Mouse (Mus musculus): ENCODE data around the gene Slk. TPM values are rescaled to one million over a fixed set of nuclear protein-coding genes. Genes with fewer than 3 reads are reported as not detected.

Slk gene
- polyA plus RNA-seq, 1 experiment = 16.3 TPM

DNA sequence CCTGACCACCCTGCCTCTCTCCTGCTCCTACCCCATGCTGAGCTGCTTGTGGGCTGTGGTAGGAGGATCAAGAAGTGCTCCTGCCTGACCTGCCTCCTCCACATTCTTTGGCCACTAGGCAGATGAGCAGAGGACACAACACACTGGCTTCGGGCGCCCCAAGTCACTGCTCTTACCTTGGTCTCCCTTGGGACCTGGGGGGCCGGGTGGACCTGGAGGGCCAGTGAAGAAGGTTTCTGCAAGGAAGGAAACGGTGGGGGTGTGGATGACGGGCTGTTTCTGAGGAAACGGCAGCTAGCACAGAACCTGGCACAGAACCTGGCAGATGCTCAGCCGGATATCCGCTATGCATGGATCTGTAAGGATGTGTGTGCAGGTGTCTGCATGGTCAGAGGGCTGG, 73.7 kb downstream of the Slk start:
- Histone ChIP-seq H3K27ac (replicated peaks; ENCODE audit: low read depth, low read length) (no peak overlapping the region), H3K4me3 (ENCODE audit: insufficient read depth, low read depth, low read length) (no peak overlapping the region), H3K4me1 (ENCODE audit: control insufficient read depth, insufficient read depth, insufficient read length, low read length) (no peaks in the 10 kb centered on the region)

DNA sequence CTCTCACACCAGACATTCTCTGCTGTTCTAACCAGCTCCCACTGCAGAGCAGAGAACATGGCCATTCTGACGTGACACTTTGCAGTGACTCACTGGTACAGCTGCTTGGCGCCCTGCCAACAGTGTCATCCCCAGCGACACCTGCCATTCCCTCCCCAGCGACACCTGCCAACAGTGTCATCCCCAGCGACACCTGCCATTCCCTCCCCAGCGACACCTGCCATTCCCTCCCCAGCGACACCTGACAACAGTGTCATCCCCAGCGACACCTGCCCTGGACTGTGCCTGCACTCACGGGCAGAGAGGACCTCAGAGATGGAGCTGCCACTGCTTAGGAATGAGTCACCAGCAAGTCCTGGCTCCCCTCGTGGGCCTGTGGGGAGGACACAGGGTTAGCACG, 75.4 kb downstream of the Slk start:
- Histone ChIP-seq H3K27ac (replicated peaks; ENCODE audit: low read depth, low read length) (no peak overlapping the region), H3K4me3 (ENCODE audit: insufficient read depth, low read depth, low read length) (no peak overlapping the region), H3K4me1 (ENCODE audit: control insufficient read depth, insufficient read depth, insufficient read length, low read length) (no peaks in the 10 kb centered on the region)

DNA sequence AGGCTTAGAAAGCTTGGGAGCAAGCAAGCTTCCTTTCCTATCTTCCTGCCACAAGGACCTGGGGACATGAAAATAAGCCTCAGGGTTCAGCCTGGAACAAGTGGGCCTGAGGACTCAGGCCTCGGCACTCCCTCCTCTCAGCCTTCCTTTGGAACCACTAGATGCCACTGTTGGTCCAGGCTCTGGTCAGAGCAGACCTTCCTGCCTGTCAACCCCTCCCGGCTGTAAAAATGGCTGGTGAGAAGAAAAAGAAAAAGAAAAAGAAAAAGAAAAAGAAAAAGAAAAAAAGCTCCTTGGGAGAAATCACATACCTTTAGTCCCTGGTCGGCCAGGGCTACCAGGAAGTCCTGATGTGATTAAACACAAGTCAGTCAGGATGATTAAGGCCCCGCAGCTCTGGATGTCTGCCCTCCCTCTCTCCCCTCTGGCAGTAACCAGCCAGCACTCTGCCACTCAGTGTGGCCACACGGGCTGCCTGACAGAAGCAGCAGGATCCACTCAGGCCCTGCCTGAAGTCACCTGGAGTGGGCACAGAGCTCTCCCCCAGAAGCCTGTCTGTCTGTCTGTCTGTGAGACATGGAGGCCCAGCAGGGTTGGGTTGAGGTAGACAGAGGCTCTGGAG, 79.5 kb downstream of the Slk start:
- Histone ChIP-seq H3K27ac (replicated peaks; ENCODE audit: low read depth, low read length) (no peak overlapping the region), H3K4me3 (ENCODE audit: insufficient read depth, low read depth, low read length) (no peak overlapping the region), H3K4me1 (ENCODE audit: control insufficient read depth, insufficient read depth, insufficient read length, low read length) (peaks cover 6% of the 10 kb centered on the region)

DNA sequence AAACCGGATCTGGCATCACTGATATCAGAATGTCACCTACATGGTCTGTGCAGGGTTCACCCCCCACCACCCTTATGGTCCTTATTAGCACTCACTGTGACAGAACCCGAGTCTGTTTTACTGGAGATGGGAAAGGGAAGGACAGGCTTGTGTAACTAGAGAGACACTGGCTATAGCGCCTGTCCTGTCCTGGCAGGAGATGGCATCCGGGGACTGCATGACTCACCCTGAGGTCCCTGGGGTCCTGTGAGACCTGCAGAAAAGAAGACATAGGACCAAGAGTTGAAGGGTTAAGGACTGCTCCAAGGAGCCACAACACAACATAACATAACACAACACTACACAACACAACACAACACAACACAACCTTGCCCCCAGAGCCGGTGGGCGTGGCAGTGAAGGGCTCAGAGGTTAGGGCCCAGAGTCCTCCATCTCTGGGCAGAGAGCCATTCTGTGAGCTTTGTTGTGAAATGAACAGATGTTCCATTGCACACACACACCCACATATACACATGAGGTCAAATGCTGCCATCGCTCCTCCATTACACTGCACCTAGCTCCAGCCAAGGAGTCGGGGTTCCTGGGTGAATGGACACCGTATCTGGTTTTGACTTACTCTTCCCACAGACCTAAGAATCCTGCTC, 80.4 kb downstream of the Slk start:
- Histone ChIP-seq H3K4me3 (ENCODE audit: insufficient read depth, low read depth, low read length) (no peak overlapping the region), H3K27ac (replicated peaks; ENCODE audit: low read depth, low read length) (no peak overlapping the region), H3K4me1 (ENCODE audit: control insufficient read depth, insufficient read depth, insufficient read length, low read length) (peaks cover 6% of the 10 kb centered on the region)

DNA sequence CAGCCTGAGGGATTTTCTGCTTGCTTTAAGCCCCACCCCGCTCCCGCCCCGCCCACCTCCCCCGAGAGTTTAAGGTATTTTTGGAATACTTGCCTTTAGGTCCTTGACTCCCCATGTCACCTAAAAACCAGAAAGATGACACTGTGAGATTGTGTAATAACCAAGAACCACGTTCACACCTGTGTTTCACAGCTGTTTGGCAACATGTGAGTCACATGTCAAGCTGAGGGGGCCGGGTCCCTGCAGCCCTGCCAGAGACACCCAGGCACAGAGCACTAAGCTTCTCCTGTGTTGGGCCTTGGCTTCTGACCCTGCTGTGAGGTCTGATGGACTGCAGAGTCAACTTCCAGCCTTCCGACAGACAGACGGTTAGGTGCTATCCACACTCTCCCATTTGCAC, 88.1 kb downstream of the Slk start:
- Histone ChIP-seq H3K4me1 (ENCODE audit: control insufficient read depth, insufficient read depth, insufficient read length, low read length) (0 out of 2 replicates have a peak, but pooled peaks cover 2% of the 10 kb centered on the region), H3K4me3 (ENCODE audit: insufficient read depth, low read depth, low read length) (no peak overlapping the region), H3K27ac (replicated peaks; ENCODE audit: low read depth, low read length) (no peak overlapping the region)

DNA sequence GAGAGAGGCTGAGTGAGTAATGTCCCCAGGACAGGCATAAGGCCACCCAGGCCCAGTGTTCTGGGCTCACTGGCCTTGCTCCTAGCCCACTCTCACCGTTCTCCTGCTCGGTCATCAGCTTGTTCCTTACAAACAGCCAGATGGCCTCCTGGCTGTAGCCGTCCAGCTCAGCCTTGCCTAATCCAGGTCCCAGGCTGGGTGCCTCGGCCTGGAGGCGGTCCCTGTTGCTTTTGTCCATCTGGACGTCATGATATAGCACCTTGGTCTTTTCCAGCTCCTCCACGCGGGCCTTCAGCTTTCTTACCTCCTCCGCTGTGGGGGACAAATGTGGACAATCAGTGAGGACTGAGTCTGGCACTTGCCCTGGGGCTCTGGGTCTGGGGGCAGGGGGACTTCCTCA, 88.9 kb downstream of the Slk start:
- H3K4me1 ChIP-seq (ENCODE audit: control insufficient read depth, insufficient read depth, insufficient read length, low read length) = 0 out of 2 replicates have a peak, but pooled peaks cover 2% of the 10 kb centered on the region
- no peak overlapping the region for H3K27ac ChIP-seq (replicated peaks; ENCODE audit: low read depth, low read length)
- H3K4me3 ChIP-seq (ENCODE audit: insufficient read depth, low read depth, low read length) = no peak overlapping the region

DNA sequence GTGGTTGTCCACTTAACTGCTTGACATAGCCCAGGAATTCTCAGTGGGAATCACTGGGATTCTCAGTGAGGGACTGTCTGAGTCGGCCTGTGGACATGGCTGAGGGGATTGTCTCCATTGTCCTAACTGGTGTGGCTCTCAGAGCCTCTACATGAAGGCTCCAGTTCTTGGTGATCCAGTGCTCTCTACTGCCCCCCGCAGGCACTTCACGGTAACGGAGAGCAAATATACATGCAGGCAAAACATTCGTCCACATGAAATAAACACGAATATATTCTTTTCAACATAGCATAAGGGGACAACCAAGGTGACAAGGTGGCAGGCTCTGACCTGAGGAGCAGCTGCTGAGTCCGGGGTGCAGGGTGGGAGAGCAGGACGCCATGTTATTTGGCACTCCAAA, 94.9 kb downstream of the Slk start:
- no peak overlapping the region for H3K4me3 ChIP-seq (ENCODE audit: insufficient read depth, low read depth, low read length)
- no peak overlapping the region for H3K27ac ChIP-seq (replicated peaks; ENCODE audit: low read depth, low read length)
- H3K4me1 ChIP-seq (ENCODE audit: control insufficient read depth, insufficient read depth, insufficient read length, low read length) = 0 out of 2 replicates have a peak, but pooled peaks cover 2% of the 10 kb centered on the region

DNA sequence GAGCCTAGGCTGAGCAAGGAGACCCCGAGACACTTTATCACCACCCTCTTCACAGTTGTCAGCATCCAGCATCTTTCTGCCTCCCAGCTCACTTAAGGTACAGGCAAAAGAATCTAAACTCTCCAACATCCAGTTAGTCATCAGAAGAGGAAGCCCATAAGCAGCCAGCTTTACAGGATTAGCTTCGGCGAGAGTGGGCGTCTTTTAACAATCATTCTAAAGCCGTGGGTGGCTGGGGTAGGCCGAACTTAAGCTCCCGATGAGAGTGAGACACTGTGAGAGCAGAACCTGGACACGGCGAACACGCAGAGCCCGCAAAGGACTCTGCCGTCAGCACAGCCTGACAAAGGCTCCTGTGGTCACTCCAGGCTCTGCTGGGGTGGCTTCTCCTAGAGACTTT, 99.2 kb downstream of the Slk start:
- 0 out of 2 replicates have a peak, but pooled peaks cover under 1% of the 10 kb centered on the region for H3K4me1 ChIP-seq (ENCODE audit: control insufficient read depth, insufficient read depth, insufficient read length, low read length)
- H3K4me3 ChIP-seq (ENCODE audit: insufficient read depth, low read depth, low read length) = no peak overlapping the region
- no peak overlapping the region for H3K27ac ChIP-seq (replicated peaks; ENCODE audit: low read depth, low read length)

DNA sequence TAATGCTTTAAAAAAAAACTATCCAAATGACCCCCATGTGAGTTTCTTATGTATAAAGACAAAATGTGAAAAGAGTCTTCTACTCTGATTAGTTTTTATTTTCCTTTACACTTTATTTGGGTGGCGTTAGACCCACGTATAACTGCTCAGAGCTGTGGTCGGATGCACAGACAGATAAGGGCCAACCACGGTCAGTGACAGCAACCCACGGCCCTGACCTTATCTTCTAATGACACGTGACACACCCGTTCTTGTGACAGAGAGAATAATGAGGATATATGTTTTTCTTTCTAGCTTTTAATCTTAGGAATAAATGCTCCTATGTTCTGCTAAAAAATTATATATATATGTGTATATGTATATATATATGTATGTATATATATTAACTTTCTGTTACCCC, 110.1 kb downstream of the Slk start:
- Histone ChIP-seq H3K27ac (replicated peaks; ENCODE audit: low read depth, low read length) (no peak overlapping the region), H3K4me1 (ENCODE audit: control insufficient read depth, insufficient read depth, insufficient read length, low read length) (no peaks in the 10 kb centered on the region), H3K4me3 (ENCODE audit: insufficient read depth, low read depth, low read length) (no peak overlapping the region)

DNA sequence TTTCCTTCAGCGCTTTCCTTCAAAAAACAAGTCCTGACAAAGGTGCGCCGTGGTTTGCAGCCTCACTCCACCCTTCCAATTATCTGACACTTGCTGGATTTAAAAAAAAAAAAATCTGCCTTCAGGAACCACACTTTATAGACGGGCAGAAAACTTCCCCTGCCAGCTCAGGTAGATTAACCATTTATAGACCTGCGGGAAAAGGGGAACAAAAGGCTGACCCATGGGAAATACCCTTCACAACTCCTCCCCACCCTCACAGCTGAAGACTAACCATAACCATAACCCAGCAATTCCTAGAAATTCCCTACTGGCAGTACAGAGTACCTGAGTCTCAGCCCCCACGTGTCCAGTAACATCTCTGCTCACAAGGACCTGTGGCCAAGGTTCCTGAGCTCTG, 112.5 kb downstream of the Slk start, which contains the start of gene Col17a1:
Col17a1 (minus strand) TSS at position 101 of the 400 bp plus-strand sequence.
- H3K27ac ChIP-seq (replicated peaks; ENCODE audit: low read depth, low read length) = no peak within 1 kb of the TSS
- no peaks in the 10 kb centered on the region for H3K4me1 ChIP-seq (ENCODE audit: control insufficient read depth, insufficient read depth, insufficient read length, low read length)
- H3K4me3 ChIP-seq (ENCODE audit: insufficient read depth, low read depth, low read length) = no peak within 1 kb of the TSS

Other genes with a start within 250 kb of the Slk start
- 86.1 and 119 TPM in 2 replicates for gene Sh3pxd2a, start 115.3 kb upstream of the Slk start, polyA plus RNA-seq (2012; ENCODE audit: insufficient read depth, insufficient read length, missing spikeins)
- gene Stn1, start 42.2 kb upstream of the Slk start, polyA plus RNA-seq (2012; ENCODE audit: insufficient read depth, insufficient read length, missing spikeins) = 4.2 and 13.2 TPM in 2 replicates
- not detected in 2 replicates for gene Col17a1, start 112.4 kb downstream of the Slk start, polyA plus RNA-seq (2012; ENCODE audit: insufficient read depth, insufficient read length, missing spikeins)
- gene Sfr1, start 152.0 kb downstream of the Slk start, polyA plus RNA-seq (2012; ENCODE audit: insufficient read depth, insufficient read length, missing spikeins) = 67.7 and 69.4 TPM in 2 replicates

All from brown adipose tissue, adult 24 weeks (tissue).